Mouse (Mus musculus): ENCODE measurements around the gene Rbl1. TPM values are rescaled to one million over a fixed set of nuclear protein-coding genes. Genes with fewer than 3 reads are reported as not detected.

Gene Rbl1
- polyA plus RNA-seq, 1 experiment, result 0.59 TPM

- no peaks in the 10 kb centered on the region for H3K27me3 ChIP-seq (ENCODE audit: control insufficient read depth)
Observed at GRCm38 (mm10) chr2:157137959-157138731, 66.2 kb downstream of the Rbl1 start.

GRCm38 (mm10) chr2:157136646-157137045 lies 67.7 kb downstream of the Rbl1 start:
- Histone ChIP-seq H3K4me3 (replicated peaks) (no peak overlapping the region), H3K27me3 (ENCODE audit: control insufficient read depth) (no peaks in the 10 kb centered on the region), H3K4me1 (ENCODE audit: control insufficient read depth) (peaks cover 61% of the 10 kb centered on the region), H3K9me3 (ENCODE audit: control insufficient read depth, low read length) (no peaks in the 10 kb centered on the region), H3K36me3 (ENCODE audit: control insufficient read depth) (no peaks in the 10 kb centered on the region; the same call in 1 of the 2 replicates)
- TF ChIP-seq GATA1 (IDR thresholded peaks at IDR 0.05; ENCODE audit: low read length) (no peak), TAL1 (IDR thresholded peaks at IDR 0.05; ENCODE audit: low read length) (no peak)

More at GRCm38 (mm10) chr2:157137959-157138731, 66.2 kb downstream of the Rbl1 start:
- H3K4me3 ChIP-seq (replicated peaks), result no peak overlapping the region
- TF ChIP-seq GATA1 (IDR thresholded peaks at IDR 0.05; ENCODE audit: low read length), result no peak
- no peak for TF ChIP-seq TAL1 (IDR thresholded peaks at IDR 0.05; ENCODE audit: low read length)
- peaks cover 2% of the 10 kb centered on the region for H3K36me3 ChIP-seq (ENCODE audit: control insufficient read depth)
- H3K9me3 ChIP-seq (ENCODE audit: control insufficient read depth, low read length), result no peaks in the 10 kb centered on the region
- peaks cover 49% of the 10 kb centered on the region for H3K4me1 ChIP-seq (ENCODE audit: control insufficient read depth)

- no peaks in the 10 kb centered on the region; the same call in 1 of the 2 replicates for H3K36me3 ChIP-seq (ENCODE audit: control insufficient read depth)
- no peaks in the 10 kb centered on the region for H3K9me3 ChIP-seq (ENCODE audit: control insufficient read depth, low read length)
- TF ChIP-seq TAL1 (IDR thresholded peaks at IDR 0.05; ENCODE audit: low read length), result no peak
- TF ChIP-seq GATA1 (IDR thresholded peaks at IDR 0.05; ENCODE audit: low read length), result no peak
- H3K4me3 ChIP-seq (replicated peaks), result no peak overlapping the region
- no peaks in the 10 kb centered on the region for H3K27me3 ChIP-seq (ENCODE audit: control insufficient read depth)
- peaks cover 64% of the 10 kb centered on the region for H3K4me1 ChIP-seq (ENCODE audit: control insufficient read depth)
Observed at GRCm38 (mm10) chr2:157136176-157136575, 68.2 kb downstream of the Rbl1 start.

- H3K9me3 ChIP-seq (ENCODE audit: control insufficient read depth, low read length), result no peaks in the 10 kb centered on the region
- H3K27me3 ChIP-seq (ENCODE audit: control insufficient read depth), result no peaks in the 10 kb centered on the region
- peak overlapping the region; percentile 73 for H3K4me3 ChIP-seq (replicated peaks)
- TF ChIP-seq GATA1 (IDR thresholded peaks at IDR 0.05; ENCODE audit: low read length), result no peak
- no peak for TF ChIP-seq TAL1 (IDR thresholded peaks at IDR 0.05; ENCODE audit: low read length)
- H3K4me1 ChIP-seq (ENCODE audit: control insufficient read depth), result peaks cover 68% of the 10 kb centered on the region
- no peaks in the 10 kb centered on the region; the same call in 1 of the 2 replicates for H3K36me3 ChIP-seq (ENCODE audit: control insufficient read depth)
Observed at GRCm38 (mm10) chr2:157135529-157136120, 68.7 kb downstream of the Rbl1 start.

- Histone ChIP-seq H3K4me1 (ENCODE audit: control insufficient read depth) (peaks cover 71% of the 10 kb centered on the region), H3K4me3 (replicated peaks) (peak within 1 kb of the TSS; percentile 73), H3K27me3 (ENCODE audit: control insufficient read depth) (no peaks in the 10 kb centered on the region), H3K36me3 (ENCODE audit: control insufficient read depth) (no peaks in the 10 kb centered on the region; the same call in 1 of the 2 replicates), H3K9me3 (ENCODE audit: control insufficient read depth, low read length) (no peaks in the 10 kb centered on the region)
- TF ChIP-seq GATA1 (IDR thresholded peaks at IDR 0.05; ENCODE audit: low read length) (no peak), TAL1 (IDR thresholded peaks at IDR 0.05; ENCODE audit: low read length) (no peak)
Observed at GRCm38 (mm10) chr2:157135014-157135413, 69.3 kb downstream of the Rbl1 start, which contains the start of gene Samhd1. Samhd1 (minus strand) TSS chr2:157135265.

- TF ChIP-seq GATA1 (IDR thresholded peaks at IDR 0.05; ENCODE audit: low read length), result no peak
- Histone ChIP-seq H3K27me3 (ENCODE audit: control insufficient read depth) (no peaks in the 10 kb centered on the region), H3K36me3 (ENCODE audit: control insufficient read depth) (peaks cover 4% of the 10 kb centered on the region), H3K4me1 (ENCODE audit: control insufficient read depth) (peaks cover 72% of the 10 kb centered on the region), H3K4me3 (replicated peaks) (peak overlapping the region; percentile 73), H3K9me3 (ENCODE audit: control insufficient read depth, low read length) (no peaks in the 10 kb centered on the region)
Observed at GRCm38 (mm10) chr2:157134479-157134931, 69.8 kb downstream of the Rbl1 start.

GRCm38 (mm10) chr2:157133769-157134478 lies 70.4 kb downstream of the Rbl1 start:
- Histone ChIP-seq H3K9me3 (ENCODE audit: control insufficient read depth, low read length) (no peaks in the 10 kb centered on the region), H3K4me3 (replicated peaks) (peak overlapping the region; percentile 73), H3K36me3 (ENCODE audit: control insufficient read depth) (peaks cover 10% of the 10 kb centered on the region), H3K4me1 (ENCODE audit: control insufficient read depth) (peaks cover 68% of the 10 kb centered on the region), H3K27me3 (ENCODE audit: control insufficient read depth) (no peaks in the 10 kb centered on the region)
- TF ChIP-seq TAL1 (IDR thresholded peaks at IDR 0.05; ENCODE audit: low read length) (no peak), GATA1 (IDR thresholded peaks at IDR 0.05; ENCODE audit: low read length) (no peak)

- no peaks in the 10 kb centered on the region for H3K9me3 ChIP-seq (ENCODE audit: control insufficient read depth, low read length)
- no peaks in the 10 kb centered on the region for H3K27me3 ChIP-seq (ENCODE audit: control insufficient read depth)
- peaks cover 61% of the 10 kb centered on the region for H3K4me1 ChIP-seq (ENCODE audit: control insufficient read depth)
- peaks cover 20% of the 10 kb centered on the region for H3K36me3 ChIP-seq (ENCODE audit: control insufficient read depth)
- peak overlapping the region; percentile 35 for H3K4me3 ChIP-seq (replicated peaks)
- TF ChIP-seq TAL1 (IDR thresholded peaks at IDR 0.05; ENCODE audit: low read length) (no peak), GATA1 (IDR thresholded peaks at IDR 0.05; ENCODE audit: low read length) (no peak)
Observed at GRCm38 (mm10) chr2:157132686-157133540, 71.4 kb downstream of the Rbl1 start.
